Mouse (Mus musculus) heart, adult 11 months (tissue): Measurements from ENCODE around the gene Carmil3.

Source experiments
- DNase-seq: peaks from one replicate; pipeline ENCODE4 v3.0.0; 2022

Gene Carmil3

DNA sequence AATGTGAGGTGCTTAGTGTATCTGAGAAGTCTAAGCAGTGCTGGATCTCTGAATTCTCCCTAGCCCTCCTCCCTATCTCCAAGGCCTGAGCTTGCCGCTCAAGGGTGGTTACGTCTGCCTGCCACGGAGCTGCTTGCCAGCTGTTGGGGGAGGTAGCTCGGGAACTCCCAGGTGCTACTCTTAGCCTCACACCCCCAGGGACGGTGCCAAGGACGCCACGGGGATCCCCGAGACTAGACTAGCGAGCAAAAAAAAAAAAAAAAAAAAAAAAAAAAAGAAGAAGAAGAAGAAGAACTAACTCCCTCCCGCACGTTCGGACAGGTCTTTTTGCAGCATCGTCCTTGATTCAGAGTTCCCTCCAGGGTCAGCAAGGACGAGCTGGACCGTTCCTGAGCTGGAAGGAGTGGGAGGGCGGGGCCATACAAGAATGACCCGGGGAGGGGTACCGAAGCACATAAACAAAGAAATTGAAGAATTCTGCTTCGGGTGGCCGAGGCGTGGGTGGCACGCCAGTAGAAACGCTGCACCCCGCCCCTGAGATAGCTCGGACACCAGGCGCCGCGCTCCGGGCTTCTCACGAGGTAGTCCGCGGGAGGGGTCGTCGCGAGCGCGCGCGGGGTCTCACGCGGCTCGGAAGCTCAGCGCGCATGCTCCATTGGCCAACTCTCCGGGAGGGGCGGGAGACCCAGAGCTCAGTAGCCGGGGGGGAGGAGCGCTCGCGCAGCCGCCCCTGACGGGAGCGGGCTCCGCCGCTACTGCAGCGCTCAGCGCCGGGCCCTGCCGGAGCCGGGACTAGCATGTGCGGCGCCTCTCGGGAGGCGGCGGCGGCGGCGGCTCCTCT lies at the start of gene Carmil3:
Gene Carmil3, plus strand, starts transcription at position 291 of the 841 bp plus-strand sequence.
- peak; percentile 97 for DNase-seq

DNA sequence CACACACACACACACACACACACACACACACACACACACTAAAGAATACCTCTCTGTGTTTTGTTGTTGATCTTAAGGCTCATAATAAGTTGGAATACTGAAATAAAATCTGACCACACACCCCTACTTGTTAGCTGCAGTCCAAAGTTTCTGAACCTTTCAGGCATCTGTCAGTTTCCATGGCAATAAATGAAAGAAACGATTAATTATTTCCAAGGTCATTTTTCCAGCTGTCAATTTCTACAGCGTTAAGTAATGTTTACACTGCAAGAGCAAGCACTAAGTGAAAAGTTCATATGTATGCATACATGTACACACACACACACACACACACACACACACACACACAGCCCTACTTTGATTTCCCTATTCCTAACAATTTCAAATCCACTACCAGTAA lies 32.8 kb upstream of the Carmil3 start:
- no peak for DNase-seq

DNA sequence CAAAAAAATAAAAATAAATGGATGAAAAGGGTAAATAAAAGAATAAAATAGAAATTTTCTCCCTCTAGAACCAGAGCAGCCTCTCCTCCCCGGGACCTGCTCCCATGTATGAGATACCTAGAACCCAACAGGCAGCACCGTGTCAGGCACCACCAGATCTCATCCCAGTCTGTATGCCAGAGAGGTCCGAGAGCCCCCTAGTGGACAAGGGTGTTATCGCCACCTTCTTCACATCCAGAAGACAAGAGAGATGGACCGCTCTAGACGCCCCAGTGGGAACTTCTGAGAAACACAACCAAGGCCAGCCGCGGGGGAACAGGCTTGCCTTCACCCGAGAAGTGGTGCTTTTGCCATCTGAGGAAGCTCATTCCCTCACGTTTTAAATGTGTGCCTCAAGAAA lies 32.2 kb upstream of the Carmil3 start:
- DNase-seq = peak; percentile 91

DNA sequence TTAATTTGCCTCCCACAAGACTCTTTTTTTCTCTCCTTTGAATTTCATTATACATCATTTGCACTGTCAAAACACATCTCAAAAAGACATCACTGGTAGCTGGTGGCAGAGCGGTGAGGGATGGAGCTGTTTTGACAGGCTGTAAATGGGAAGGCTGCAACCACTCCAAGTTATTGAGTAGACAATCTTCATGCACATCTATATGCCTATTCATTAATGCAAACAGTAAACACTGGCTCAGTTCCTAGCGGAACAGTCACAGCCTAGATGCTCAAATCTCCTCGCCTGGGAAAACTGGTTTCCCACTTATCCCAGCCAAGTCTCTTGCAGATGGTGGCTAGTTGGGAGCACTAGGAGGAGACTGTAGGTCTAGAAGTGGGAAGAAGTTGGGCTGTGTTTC lies 31.7 kb upstream of the Carmil3 start:
- DNase-seq = peak; percentile 72

DNA sequence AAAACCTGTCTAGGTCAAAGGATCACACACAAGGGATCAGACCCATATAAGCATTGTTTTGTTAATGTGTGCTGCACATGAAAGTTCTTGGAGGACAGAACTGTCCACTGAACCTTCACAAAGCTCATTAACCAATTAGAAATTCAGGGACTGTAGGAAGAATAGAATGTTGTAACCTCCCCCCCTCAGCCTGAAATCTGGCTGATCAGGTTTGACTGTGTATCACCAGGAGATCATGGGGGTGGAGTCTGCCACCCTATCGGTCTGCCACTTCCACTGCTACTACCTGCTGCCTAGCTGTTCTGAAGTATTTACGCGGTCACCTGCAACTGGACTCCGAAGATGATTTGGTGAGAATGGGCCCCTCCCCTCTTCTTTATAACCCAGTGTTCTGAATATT lies 30.7 kb upstream of the Carmil3 start:
- peak; percentile 75 for DNase-seq

DNA sequence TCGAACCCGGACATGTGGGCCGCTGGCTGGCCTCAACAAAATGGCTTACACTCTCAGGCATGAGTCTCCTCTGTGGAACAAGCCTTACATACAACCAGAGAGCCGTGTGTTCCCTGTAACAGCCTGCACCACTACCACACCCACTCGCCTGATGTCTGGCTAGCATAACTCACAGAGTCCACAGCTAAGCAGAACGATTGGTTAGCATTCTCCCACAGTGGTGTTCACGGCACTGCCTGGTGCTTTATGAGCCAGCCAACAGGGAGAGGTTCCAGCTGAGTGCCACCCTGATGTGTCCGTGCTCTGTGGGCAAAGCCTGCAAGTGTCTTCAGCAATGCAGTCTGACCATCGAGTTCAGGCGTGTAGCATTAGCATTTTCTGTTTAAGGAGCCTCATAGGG lies 30.2 kb upstream of the Carmil3 start:
- DNase-seq = peak; percentile 85

DNA sequence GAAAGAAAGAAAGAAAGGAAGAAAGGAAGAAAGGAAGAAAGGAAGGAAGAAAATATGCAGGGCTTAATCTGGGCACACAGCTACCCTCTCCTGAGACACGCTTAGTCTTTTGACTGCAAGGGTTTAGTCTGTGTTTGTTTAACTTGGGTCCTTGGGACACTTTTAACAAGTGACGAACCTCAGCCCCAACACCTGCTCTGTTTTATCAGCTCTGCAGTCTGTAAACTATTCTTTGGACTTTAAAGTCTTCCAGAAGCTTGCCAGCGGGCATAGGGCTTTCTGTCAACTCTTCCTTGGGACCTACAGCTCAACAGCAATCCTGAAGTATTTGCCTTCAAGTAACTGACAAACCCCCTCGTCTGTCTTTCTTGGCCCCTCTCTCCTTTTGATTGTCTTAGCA lies 28.7 kb upstream of the Carmil3 start:
- no peak for DNase-seq

DNA sequence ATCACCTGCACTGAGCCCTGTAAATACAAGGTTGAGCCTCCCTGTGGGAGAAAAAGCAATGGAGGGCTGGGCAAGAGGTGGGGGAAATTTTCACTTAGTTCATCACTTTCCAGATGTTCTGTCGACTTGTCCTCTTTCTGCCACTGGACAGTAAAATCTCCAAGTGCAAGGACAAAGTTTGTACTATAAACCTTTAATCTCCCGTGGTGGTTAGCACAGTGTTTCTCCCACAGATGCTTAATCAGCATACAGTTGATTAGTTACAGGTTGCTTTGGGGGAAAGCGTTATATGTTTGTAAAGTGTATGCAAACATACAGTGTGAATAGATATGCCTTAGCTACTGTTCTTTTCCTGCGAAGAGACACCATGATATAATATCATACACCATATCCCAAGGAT lies 24.0 kb upstream of the Carmil3 start:
- DNase-seq = no peak

DNA sequence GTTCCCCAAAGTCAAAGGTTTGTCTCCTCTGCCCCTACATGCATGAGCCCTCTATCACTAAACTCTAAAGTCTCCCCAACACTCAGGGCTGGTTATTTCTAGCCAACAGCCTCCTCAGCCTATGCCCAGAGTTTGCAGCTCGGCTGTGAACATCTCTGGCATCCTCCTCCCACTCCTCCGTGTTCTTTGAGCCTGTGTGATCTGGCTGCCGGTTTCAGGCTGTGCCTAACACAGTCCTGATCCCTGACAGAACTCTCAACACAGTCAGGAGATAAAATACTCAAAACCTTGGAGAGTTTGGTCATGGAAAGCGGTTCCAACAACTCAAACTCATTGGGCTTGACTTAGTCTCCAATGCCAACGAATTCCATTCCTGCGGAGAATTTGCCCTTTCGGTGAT lies 23.3 kb upstream of the Carmil3 start:
- peak; percentile 93 for DNase-seq

DNA sequence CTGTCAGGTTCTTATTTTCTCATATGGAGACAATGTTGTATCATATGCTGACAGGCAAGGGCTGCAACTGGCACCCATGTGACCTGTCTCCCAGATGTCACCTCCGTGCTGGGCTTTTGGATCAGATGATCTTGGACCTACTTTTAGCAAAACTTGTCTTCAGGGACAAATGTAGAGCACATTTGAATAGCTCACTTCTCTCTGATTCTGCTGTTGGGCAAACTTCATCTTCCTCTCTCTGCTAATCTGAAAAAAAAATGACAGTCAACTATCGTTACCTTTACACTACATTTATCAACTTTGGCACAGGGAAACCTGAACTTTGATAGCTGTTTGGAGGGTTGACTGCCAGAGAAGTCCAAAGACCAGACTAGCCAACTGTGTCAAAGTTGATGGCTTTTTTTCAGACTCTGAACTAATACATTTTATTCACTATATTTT lies 22.1 kb upstream of the Carmil3 start:
- peak; percentile 91 for DNase-seq

DNA sequence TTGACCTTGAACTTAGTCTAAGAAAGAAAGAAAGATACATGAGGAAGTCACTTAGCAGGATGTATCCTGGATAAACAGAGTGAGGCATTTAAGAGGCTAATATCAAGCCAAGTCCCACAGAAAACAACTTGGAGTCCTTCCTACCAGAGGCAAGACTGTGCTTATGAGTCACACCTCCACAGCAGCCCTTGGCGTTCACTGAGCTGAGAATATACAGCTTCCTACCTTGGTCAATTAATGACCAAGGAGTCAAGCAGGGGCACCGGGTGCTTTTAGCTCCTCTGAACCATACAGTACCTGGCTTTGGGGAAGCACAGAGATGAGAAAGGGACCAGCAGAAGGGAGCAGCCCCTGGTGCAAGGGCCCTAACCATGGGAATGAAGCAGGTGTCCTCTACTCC lies 21.4 kb upstream of the Carmil3 start:
- DNase-seq = peak; percentile 76

DNA sequence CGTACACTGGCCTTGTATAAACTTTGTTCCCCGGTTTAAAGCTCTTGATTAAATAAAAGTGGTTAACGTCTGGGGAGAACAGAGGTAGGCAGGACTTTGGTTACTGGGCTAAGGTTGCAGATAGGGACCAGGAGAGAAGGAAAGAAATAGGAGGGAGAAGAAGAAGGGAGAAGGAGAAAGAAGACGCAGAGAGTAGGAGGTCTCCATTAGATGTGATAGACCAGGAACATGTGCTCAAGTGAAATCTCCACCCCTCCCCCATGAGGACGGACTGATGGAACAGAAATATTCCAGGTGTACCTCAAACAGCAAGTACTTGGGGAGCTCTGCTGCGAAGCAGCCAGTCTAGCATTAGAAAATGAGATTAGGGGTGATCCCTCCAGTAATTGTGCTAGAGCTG lies 20.6 kb upstream of the Carmil3 start:
- peak; percentile 53 for DNase-seq

DNA sequence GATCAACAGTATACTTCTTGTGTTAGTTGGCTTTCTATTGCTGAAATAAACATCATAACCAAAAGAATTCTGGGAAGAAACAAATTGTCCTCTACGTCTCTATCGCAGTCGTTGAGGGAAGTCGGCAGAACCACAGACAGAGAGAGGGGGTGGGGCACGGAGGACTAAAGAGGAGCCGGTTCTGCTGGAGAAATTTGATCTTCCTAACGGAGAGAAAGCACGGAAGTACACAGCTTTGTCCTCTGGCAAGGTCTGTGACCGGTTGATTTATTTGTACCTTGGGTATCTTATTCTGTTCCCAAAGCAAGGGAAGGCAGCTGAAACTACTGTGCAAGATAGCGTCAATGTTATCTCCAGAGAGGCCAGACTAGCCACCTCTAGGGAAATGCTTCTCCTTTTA lies 19.6 kb upstream of the Carmil3 start:
- DNase-seq = peak; percentile 82

DNA sequence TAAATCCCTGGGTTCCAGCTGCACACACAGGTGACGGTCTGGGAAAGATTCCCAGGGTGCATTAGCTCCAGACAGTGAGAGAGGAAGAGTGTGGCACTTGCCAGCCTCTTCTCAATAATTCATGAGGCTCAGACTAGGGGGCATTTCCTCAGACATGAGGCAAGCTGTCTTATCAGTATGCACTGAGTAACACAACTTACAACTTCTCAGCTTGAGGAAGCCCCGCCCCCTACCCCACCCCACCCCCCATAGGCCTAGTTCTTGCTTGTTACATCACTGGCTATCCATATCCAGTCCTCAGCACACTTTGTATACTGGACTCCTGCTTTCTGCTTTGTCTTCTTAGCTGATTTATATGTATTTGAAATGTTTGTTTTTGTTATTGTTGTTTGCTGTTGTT lies 14.8 kb upstream of the Carmil3 start:
- no peak for DNase-seq

DNA sequence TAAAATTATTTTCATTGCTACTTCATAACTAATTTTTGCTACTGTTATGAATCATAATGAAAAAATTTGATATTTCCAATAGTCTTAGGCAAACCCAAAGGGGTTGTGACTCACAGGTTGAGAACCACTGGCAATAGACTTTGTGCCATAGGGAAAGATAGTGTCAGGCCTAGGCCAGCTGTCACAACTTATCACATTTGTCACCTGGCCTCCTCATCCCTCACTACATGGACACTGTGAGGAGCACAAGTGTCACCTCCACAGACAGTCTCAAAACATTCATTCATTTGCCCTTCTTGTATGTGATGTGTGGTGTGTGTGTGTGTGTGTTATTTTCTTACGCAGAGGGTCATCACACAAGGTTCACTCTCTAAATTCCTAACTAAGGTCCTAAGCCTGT lies 13.0 kb upstream of the Carmil3 start:
- DNase-seq = no peak

DNA sequence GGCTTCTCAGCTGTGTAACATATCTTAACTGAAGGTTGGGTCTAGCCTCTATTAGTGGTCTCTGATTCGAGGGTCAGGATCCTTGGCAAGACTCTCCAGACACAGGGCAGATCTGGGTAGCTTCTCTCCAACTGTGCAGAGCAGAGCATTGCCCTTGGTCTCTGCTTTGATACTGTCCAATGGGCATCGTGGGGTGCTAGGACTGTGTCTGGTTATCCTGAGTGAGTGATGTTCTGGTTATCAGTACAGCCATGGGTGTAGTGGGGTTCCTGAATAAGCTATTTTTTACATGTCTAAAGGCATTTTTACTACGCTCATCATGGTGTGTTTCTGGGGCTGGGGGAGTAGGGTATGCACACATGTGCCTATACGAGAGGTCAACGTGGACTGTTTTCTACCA lies 12.6 kb upstream of the Carmil3 start:
- DNase-seq = no peak

DNA sequence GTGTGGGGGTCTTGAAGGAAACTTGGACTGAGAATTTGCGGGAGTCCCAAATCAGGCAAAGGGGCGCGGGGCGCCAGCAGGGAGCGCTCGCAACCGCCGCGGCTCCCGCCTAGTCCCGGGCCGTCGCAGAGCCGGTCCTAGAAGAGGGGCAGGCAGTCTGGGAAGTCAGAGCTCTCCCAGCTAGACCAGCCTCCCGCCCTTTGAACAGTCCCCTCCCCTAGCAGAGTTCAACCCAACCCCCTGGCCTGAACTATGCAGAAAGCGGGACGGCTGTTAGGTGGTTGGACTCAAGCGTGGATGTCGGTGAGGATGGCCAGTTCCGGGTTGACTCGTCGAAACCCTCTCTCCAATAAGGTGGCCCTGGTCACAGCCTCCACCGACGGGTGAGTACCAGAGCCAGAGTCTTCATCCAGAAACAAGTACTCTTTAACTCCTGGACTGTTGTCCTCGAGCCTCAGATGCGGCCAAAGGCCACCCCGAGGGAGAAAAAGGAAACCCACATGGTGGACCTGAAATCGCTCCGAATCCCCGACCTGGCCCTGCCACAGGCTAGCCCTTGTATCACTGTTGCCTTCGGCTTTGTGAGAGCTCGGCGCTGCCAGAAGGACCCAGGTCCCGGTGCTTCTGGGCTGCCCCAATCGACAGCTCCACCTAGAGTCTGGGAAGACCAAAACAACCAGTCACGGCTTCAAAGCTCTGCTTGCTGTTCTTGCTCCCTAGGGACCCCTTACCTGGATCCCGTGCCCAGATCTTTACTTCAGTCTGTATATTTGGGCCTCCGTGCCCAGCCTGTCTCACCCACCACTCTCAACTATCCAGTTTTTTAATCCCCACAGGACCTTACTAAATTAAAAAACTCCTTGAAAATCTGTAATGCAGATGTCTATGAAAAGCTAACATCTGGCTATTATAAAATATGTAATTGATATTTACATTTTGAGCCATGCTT lies 11.5 kb upstream of the Carmil3 start, which contains the start of gene Dhrs4:
Gene Dhrs4, plus strand, starts transcription at position 108 of the 949 bp plus-strand sequence.
- peak; percentile 99 for DNase-seq

DNA sequence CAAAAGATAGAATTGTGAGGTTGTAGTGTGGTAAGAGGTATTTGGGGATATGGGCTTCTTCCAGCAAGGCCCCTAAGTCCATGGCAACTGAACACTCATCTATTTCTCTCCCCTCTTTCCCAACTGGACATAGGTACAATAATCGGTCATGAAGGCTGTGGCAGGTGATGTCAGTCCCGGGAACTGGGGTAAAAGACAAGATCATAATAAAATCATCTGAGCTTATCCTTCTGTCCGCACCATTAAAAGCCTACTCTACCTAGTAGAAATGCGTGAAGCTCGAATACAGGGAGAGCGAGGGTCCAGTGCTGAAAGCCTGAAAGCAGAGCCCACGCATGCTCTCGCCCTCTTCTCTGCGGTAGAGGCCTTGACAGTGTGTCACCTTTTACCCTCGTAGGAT lies 10.8 kb upstream of the Carmil3 start:
- DNase-seq = peak; percentile 83

DNA sequence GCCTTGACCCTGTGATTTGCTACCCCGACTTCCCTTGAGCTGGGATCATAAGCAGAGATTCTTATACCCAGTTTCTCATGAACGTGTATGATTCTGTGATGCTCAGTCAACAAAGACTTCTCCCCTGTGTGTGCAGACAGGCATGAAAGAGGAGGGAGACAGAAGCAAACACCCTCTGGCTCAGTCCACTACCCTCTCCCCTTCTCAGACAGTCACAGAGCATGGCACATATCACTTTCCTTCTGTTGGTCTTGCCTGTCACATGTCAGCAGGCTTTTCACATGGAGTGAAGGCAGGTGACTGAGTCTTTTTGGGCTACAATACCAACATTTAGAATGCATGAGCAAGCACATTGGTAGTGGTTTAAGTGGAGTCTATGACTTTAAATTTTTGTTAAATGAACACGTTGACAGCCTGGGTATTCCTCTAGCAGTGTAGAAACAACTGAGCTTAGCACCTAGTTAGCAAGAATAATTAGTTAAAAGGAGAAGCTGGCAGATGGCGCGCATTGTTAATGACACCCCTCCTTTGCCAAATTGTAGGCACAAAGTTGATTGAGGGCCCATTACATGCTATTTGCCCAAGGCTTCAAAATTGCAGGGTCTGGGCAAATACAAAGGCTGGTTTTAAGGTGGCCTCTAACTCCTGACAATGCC lies 5.9 kb upstream of the Carmil3 start:
- no peak for DNase-seq

DNA sequence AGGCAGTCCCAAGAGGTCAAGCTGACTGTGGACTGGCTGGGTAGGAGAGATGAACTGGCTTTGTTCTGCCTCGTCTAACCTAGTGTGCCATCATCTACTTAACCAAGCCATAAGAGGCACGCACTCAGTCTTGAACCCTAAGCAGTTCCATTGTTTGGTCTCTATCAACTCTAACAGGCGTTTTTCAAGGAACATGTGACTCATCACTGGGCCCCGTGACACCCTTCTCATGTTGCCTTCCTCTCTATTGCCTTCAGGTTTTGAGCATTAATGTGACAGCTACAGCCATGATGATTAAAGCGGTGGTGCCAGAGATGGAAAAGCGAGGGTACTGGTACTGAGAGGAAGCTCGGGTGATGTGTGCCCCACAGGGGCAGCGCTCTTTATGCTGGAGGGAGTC lies 3.6 kb upstream of the Carmil3 start:
- no peak for DNase-seq

DNA sequence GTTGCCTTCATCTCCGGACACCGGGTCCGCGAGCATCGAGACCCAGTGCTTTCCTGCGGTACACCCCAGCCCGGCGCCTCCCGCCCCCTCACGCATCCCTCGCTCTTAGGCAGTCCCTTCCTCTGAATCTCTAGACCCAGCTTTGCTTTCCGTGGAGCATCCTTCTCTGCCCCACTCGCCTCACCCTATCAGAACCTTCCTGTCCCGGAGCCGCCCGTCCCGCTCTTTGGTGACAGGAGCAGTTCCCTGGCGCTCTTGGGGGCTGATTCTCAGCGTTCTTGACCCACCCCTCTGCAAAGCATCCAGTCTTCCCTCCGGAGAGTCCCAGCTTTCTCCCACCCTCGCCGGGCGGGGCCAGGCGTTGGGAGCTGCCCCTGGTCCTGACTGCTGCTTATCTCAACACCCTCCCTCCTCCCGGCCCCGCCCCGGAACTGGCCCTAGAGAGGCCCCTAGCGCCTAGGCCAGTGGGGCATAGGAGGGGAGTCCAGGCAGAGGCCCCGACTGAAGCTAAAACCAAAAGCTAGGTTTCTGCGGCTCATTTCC lies 911 bp downstream of the Carmil3 start:
- peak; percentile 97 for DNase-seq

DNA sequence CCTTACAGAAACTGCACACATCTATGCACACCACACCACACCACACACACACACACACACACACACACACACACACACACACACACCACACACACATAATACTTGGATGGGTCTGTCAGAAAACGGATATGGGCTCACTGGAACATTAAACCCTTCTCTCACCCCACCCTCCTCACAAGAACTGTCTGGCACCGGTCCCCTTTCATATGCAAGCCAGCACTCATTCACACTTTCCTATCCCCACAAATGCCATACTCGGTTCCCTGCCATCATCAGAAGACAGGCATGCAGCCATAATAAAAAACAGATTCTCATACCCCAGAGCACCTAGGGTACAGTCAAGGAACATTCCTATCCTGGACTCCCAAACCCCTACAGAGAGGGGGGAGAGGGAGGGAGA lies 1.7 kb downstream of the Carmil3 start:
- DNase-seq = no peak
